Mouse (Mus musculus): ENCODE measurements around the gene Gm48552. TPM values are rescaled to one million over a fixed set of nuclear protein-coding genes. Genes with fewer than 3 reads are reported as not detected.

Gm48552 gene
- total and polyA plus RNA-seq, 3 experiments: 0.46 to 1.1 (median 0.98) TPM

DNA sequence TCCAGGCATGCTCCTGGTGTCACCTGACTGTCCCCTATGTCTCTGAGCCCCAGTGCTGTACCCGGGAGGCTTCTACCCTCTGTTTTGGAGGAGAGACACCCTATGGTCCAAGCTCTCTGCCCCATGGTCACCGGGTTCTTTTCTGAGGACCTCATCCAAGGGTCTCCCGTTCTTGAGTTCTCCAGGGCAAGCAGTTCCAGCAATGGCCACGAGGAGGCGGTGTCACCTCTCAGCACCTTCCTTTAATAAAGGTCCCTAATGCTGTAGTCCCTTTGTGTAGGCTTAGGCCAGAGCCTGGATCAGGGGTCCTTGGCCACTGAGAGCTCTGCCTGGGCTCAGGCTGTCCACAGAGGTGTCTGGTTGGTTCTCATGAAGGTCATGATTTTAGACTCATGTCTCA, 6.3 kb downstream of the Gm48552 start:
- H3K4me1 ChIP-seq (ENCODE audit: control insufficient read depth in 1 of 2, insufficient read depth in 2 of 2): no peaks in the 10 kb centered on the region
- peak; percentile 69 for DNase-seq (ENCODE audit: extremely low read depth)
- no peaks in the 10 kb centered on the region for H3K9me3 ChIP-seq (replicated peaks; ENCODE audit: low read length)

DNA sequence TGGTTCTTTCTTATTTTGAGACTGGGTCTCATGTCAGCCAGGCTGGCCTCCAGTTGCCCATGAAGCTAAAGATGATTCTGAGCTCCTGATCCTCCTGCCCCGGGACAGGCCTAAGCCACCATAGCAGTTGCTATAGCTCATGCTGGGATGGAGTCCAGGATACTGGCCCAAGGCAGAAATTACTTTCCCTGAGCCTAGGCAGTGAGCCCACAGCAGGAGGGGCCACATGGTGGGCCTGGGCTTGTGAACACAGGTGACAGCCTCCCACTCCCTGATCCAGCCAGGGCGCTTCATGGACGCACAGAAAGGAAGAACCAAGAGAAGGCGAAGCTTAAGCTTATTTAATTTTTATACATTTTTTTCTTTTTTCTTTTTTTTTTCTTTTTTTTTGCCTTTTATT, 7.1 kb downstream of the Gm48552 start:
- Histone ChIP-seq H3K79me2 (replicated peaks; ENCODE audit: control insufficient read depth, extremely low read depth, insufficient read depth, poor library complexity, severe bottlenecking) (no peaks in the 10 kb centered on the region), H3K36me3 (replicated peaks in 1 of 2; ENCODE audit: control insufficient read depth in 1 of 2, insufficient read depth in 1 of 2, low read length in 1 of 2) (peaks cover 28 to 50% of the 10 kb centered on the region in 2 experiments), H3K9me3 (replicated peaks; ENCODE audit: low read length) (no peaks in the 10 kb centered on the region), H3K27ac (ENCODE audit: insufficient read depth, low read depth) (no peak overlapping the region), H3K9ac (ENCODE audit: insufficient read depth, low read depth) (no peak overlapping the region), H3K4me3 (replicated peaks in 1 of 3; ENCODE audit: low read depth in 2 of 3, low read length in 2 of 3, poor library complexity in 1 of 3) (no peak overlapping the region), H3K27me3 (replicated peaks) (no peaks in the 10 kb centered on the region), H3K4me1 (ENCODE audit: control insufficient read depth in 1 of 2, insufficient read depth in 2 of 2) (no peaks in the 10 kb centered on the region), H3K4me2 (ENCODE audit: insufficient read depth, low read depth, poor library complexity, severe bottlenecking) (no peak overlapping the region)
- TF ChIP-seq EP300 (IDR thresholded peaks at IDR 0.05; ENCODE audit: low read length) (no peak), MXI1 (IDR thresholded peaks at IDR 0.05; ENCODE audit: low read depth, low read length) (no peak), ZC3H11A (IDR thresholded peaks at IDR 0.05; ENCODE audit: low read depth, low read length) (no peak), RAD21 (IDR thresholded peaks at IDR 0.05; ENCODE audit: low read depth, low read length) (no peak), CHD1 (IDR thresholded peaks at IDR 0.05; ENCODE audit: low read depth, low read length) (no peak), USF1 (IDR thresholded peaks at IDR 0.05; ENCODE audit: low read depth, low read length) (no peak), ZMIZ1 (IDR thresholded peaks at IDR 0.05; ENCODE audit: low read depth, low read length) (no peak), KAT2A (IDR thresholded peaks at IDR 0.05; ENCODE audit: insufficient replicate concordance, low read length) (no peak), SMC3 (IDR thresholded peaks at IDR 0.05; ENCODE audit: low read depth, low read length) (no peak), ELF1 (IDR thresholded peaks at IDR 0.05; ENCODE audit: low read depth, low read length) (no peak), MEF2A (IDR thresholded peaks at IDR 0.05; ENCODE audit: borderline replicate concordance, low read depth, low read length) (no peak), ZNF384 (IDR thresholded peaks at IDR 0.05; ENCODE audit: low read depth, low read length) (no peak), NRF1 (IDR thresholded peaks at IDR 0.05; ENCODE audit: low read depth, low read length) (no peak), MAX (IDR thresholded peaks at IDR 0.05; ENCODE audit: low read length) (no peak), JUN (IDR thresholded peaks at IDR 0.05; ENCODE audit: insufficient read depth, low read depth, low read length) (no peak)
- in situ Hi-C loops (cut with MboI; ENCODE audit: low pct_ligation_motif_present, low pct_unique_long_range_greater_than_20kb, low sequenced_read_pairs): no loop called here
- dilution Hi-C loops (cut with MboI; ENCODE audit: extremely low pct_ligation_motif_present, extremely low pct_unique_long_range_greater_than_20kb, low sequenced_read_pairs): no loop called here
- no peak for DNase-seq (ENCODE audit: extremely low read depth)

More for the DNA sequence above, 6.3 kb downstream of the Gm48552 start:
- H3K79me2 ChIP-seq (replicated peaks; ENCODE audit: control insufficient read depth, extremely low read depth, insufficient read depth, poor library complexity, severe bottlenecking): no peaks in the 10 kb centered on the region
- in situ Hi-C loops (cut with MboI; ENCODE audit: low pct_ligation_motif_present, low pct_unique_long_range_greater_than_20kb, low sequenced_read_pairs) (no loop called here), dilution Hi-C loops (cut with MboI; ENCODE audit: extremely low pct_ligation_motif_present, extremely low pct_unique_long_range_greater_than_20kb, low sequenced_read_pairs) (no loop called here)
- no peaks in the 10 kb centered on the region for H3K27me3 ChIP-seq (replicated peaks)
- peak; percentile 14; the same call in 1 of the 2 replicates for TF ChIP-seq IRF4 (IDR thresholded peaks at IDR 0.05; ENCODE audit: low read depth, low read length)
- peak; percentile 15; the same call in 1 of the 2 replicates for TF ChIP-seq ZC3H11A (IDR thresholded peaks at IDR 0.05; ENCODE audit: low read depth, low read length)
- no peak for TF ChIP-seq MXI1 (IDR thresholded peaks at IDR 0.05; ENCODE audit: low read depth, low read length)
- peak; percentile 97 for TF ChIP-seq SMC3 (IDR thresholded peaks at IDR 0.05; ENCODE audit: low read depth, low read length)
- no peak for TF ChIP-seq MYC (IDR thresholded peaks at IDR 0.05; ENCODE audit: low read depth, low read length)
- TF ChIP-seq RAD21 (IDR thresholded peaks at IDR 0.05; ENCODE audit: low read depth, low read length): peak; percentile 81
- TF ChIP-seq CTCF (conservative IDR thresholded peaks at IDR 0.05 in 1 of 2, IDR thresholded peaks at IDR 0.05 in 1 of 2; ENCODE audit: low read depth in 2 of 2, low read length in 2 of 2): peak; percentile 91 to 99
- no peak overlapping the region for H3K4me2 ChIP-seq (ENCODE audit: insufficient read depth, low read depth, poor library complexity, severe bottlenecking)
- H3K4me3 ChIP-seq (replicated peaks in 1 of 3; ENCODE audit: low read depth in 2 of 3, low read length in 2 of 3, poor library complexity in 1 of 3): no peak overlapping the region
- no peak overlapping the region for H3K27ac ChIP-seq (ENCODE audit: insufficient read depth, low read depth)
- peaks cover 29 to 50% of the 10 kb centered on the region in 2 experiments for H3K36me3 ChIP-seq (replicated peaks in 1 of 2; ENCODE audit: control insufficient read depth in 1 of 2, insufficient read depth in 1 of 2, low read length in 1 of 2)
- no peak overlapping the region for H3K9ac ChIP-seq (ENCODE audit: insufficient read depth, low read depth)
